Mouse (Mus musculus): Measurements from ENCODE around the gene Polg. TPM values are rescaled to one million over a fixed set of nuclear protein-coding genes. Genes with fewer than 3 reads are reported as not detected.

Polg gene
- total RNA-seq, 2 experiments from 2014 or later: 14.7 to 50.2 TPM

Other genes starting within 250 kb of the Polg start
- 39.0 and 39.6 TPM in 2 replicates for gene Abhd2, start 193.2 kb downstream of the Polg start, total RNA-seq (2015; ENCODE audit: low replicate concordance)
- 21.9 and 27.0 TPM in 2 replicates for gene Abhd2, start 193.2 kb downstream of the Polg start, total RNA-seq (2017; ENCODE audit: low replicate concordance)
- not detected in 2 replicates for gene Rlbp1, start 79.3 kb downstream of the Polg start, total RNA-seq (2015; ENCODE audit: low replicate concordance)
- not detected in 2 replicates for gene Rlbp1, start 79.3 kb downstream of the Polg start, total RNA-seq (2017; ENCODE audit: low replicate concordance)
- 17.3 and 20.1 TPM in 2 replicates for gene Fanci, start 74.4 kb downstream of the Polg start, total RNA-seq (2015; ENCODE audit: low replicate concordance)
- gene Fanci, start 74.4 kb downstream of the Polg start, total RNA-seq (2017; ENCODE audit: low replicate concordance): 30.4 and 63.0 TPM in 2 replicates
- not detected in 2 replicates for gene Rhcg, start 151.3 kb upstream of the Polg start, total RNA-seq (2015; ENCODE audit: low replicate concordance)
- not detected in 2 replicates for gene Rhcg, start 151.3 kb upstream of the Polg start, total RNA-seq (2017; ENCODE audit: low replicate concordance)
- gene Ticrr, start 193.8 kb upstream of the Polg start, total RNA-seq (2015; ENCODE audit: low replicate concordance): 52.3 and 68.3 TPM in 2 replicates
- gene Ticrr, start 193.8 kb upstream of the Polg start, total RNA-seq (2017; ENCODE audit: low replicate concordance): 52.8 and 65.1 TPM in 2 replicates
- gene Kif7, start 249.4 kb upstream of the Polg start, total RNA-seq (2015; ENCODE audit: low replicate concordance): not detected in 2 replicates
- gene Kif7, start 249.4 kb upstream of the Polg start, total RNA-seq (2017; ENCODE audit: low replicate concordance): 0.13 TPM in 1 of 2 replicates, not detected in the other

Measured in erythroid progenitor cell, adult 5-6 weeks (primary cell).